Mouse (Mus musculus) stomach, embryonic 15.5 days (tissue): ENCODE results near the gene Tfb2m. TPM values are rescaled to one million over a fixed set of nuclear protein-coding genes. Genes with fewer than 3 reads are reported as not detected.

Experiments used
- ATAC-seq: fragments of 200-750 bp; cut with Nextera tagmentation; 2 replicates; pipeline ENCODE4 v1.8.0; 2017; ENCODE audit warnings: low read depth, moderate number of reproducible peaks, moderate TSS enrichment; ENCODE audit not compliant: insufficient read depth, low FRiP score
- H3K27ac ChIP-seq: fragments of 300-500 bp; sonication (generic); 2 replicates; pipeline ENCODE4 v1.5.1; 2015; ENCODE audit warnings: mild to moderate bottlenecking, inconsistent platforms
- H3K27me3 ChIP-seq: fragments of 300-500 bp; sonication (generic); replicated peaks from 2 replicates; pipeline ENCODE4 v1.6.1; 2015; ENCODE audit warnings: inconsistent platforms
- H3K36me3 ChIP-seq: fragments of 300-500 bp; sonication (generic); 2 replicates; pipeline ENCODE4 v1.6.1; 2015; ENCODE audit warnings: inconsistent platforms
- H3K4me1 ChIP-seq: fragments of 300-500 bp; sonication (generic); 2 replicates; pipeline ENCODE4 v1.6.1; 2015; ENCODE audit warnings: inconsistent platforms
- H3K4me2 ChIP-seq: fragments of 300-500 bp; sonication (generic); 2 replicates; pipeline ENCODE4 v1.6.1; 2015; ENCODE audit warnings: mild to moderate bottlenecking, inconsistent platforms
- H3K4me3 ChIP-seq: fragments of 300-500 bp; sonication (generic); replicated peaks from 2 replicates; pipeline ENCODE4 v1.5.1; 2015; ENCODE audit warnings: inconsistent platforms
- H3K9ac ChIP-seq: fragments of 300-500 bp; sonication (generic); 2 replicates; pipeline ENCODE4 v1.6.1; 2015; ENCODE audit warnings: inconsistent platforms
- H3K9me3 ChIP-seq: fragments of 300-500 bp; sonication (generic); 2 replicates; pipeline ENCODE4 v1.6.1; 2016; ENCODE audit warnings: inconsistent platforms
- WGBS: fragments of 180-500 bp; shearing (Covaris S2); methylation state at CpG from one replicate; pipeline ENCODE4 v1.1.7; 2015; 5-methylcytosine and 5-hydroxymethylcytosine counted together
- polyA plus RNA-seq: library from polyadenylated mRNA; unstranded; fragments of >200 nt; fragmentation: Nextera tagmentation; extraction: Ambion mirVana; gene quantifications from 2 replicates; pipeline ENCODE4 v1.2.1, GENCODE M21; 2015

The Tfb2m gene
- polyA plus RNA-seq, 1 experiment from 2014 or later: 26.8 TPM

GRCm38 (mm10) chr1:179578625-179579024 is 32.6 kb upstream of the Tfb2m start:
- Histone ChIP-seq H3K27me3 (no peaks in the 10 kb centered on the region), H3K27ac (peak overlapping the region; percentile 38; the same call in 1 of the 2 replicates), H3K9ac (no peak overlapping the region), H3K4me3 (no peak overlapping the region), H3K36me3 (no peaks in the 10 kb centered on the region; the same call in 1 of the 2 replicates), H3K4me2 (no peak overlapping the region), H3K9me3 (no peaks in the 10 kb centered on the region), H3K4me1 (0 out of 2 replicates have a peak, but pooled peaks cover 6% of the 10 kb centered on the region)
- WGBS: 47% methylated on average over 6 of the region's 6 CpGs
- ATAC-seq: no peak; the same call in 1 of the 2 replicates

- ATAC-seq: no peak
- H3K27me3 ChIP-seq: no peaks in the 10 kb centered on the region
- H3K4me3 ChIP-seq: no peak overlapping the region
- H3K4me2 ChIP-seq: no peak overlapping the region
- H3K27ac ChIP-seq: peak overlapping the region; percentile 44; the same call in 1 of the 2 replicates
- no peak overlapping the region for H3K9ac ChIP-seq
- H3K9me3 ChIP-seq: no peaks in the 10 kb centered on the region
- H3K36me3 ChIP-seq: no peaks in the 10 kb centered on the region
- WGBS: 52% methylated on average over 6 of the region's 6 CpGs
- peaks cover 14% of the 10 kb centered on the region; the same call in 1 of the 2 replicates for H3K4me1 ChIP-seq
Measured at GRCm38 (mm10) chr1:179573650-179574206, 27.7 kb upstream of the Tfb2m start.

GRCm38 (mm10) chr1:179571686-179572085 is 25.6 kb upstream of the Tfb2m start:
- WGBS: 81% methylated on average over 4 of the region's 4 CpGs
- H3K36me3 ChIP-seq: no peaks in the 10 kb centered on the region

GRCm38 (mm10) chr1:179570482-179570881 is 24.4 kb upstream of the Tfb2m start:
- Histone ChIP-seq H3K27me3 (no peaks in the 10 kb centered on the region), H3K9me3 (no peaks in the 10 kb centered on the region), H3K4me2 (no peak overlapping the region), H3K9ac (no peak overlapping the region), H3K27ac (no peak overlapping the region), H3K36me3 (no peaks in the 10 kb centered on the region), H3K4me1 (peaks cover 19% of the 10 kb centered on the region; the same call in 1 of the 2 replicates), H3K4me3 (no peak overlapping the region)
- no peak for ATAC-seq
- WGBS: 71% methylated on average over 1 of the region's 1 CpGs

More at GRCm38 (mm10) chr1:179571686-179572085, 25.6 kb upstream of the Tfb2m start:
- H3K9ac ChIP-seq: no peak overlapping the region
- H3K27ac ChIP-seq: no peak overlapping the region
- H3K4me1 ChIP-seq: peaks cover 19% of the 10 kb centered on the region; the same call in 1 of the 2 replicates
- no peak overlapping the region for H3K4me2 ChIP-seq
- no peak overlapping the region for H3K4me3 ChIP-seq
- no peaks in the 10 kb centered on the region for H3K27me3 ChIP-seq
- ATAC-seq: no peak
- H3K9me3 ChIP-seq: no peaks in the 10 kb centered on the region

- Histone ChIP-seq H3K4me2 (no peak overlapping the region), H3K9me3 (no peaks in the 10 kb centered on the region), H3K4me3 (no peak overlapping the region), H3K27me3 (no peaks in the 10 kb centered on the region), H3K9ac (no peak overlapping the region), H3K27ac (0 out of 2 replicates have a peak overlapping the region, but pooled peaks have one; percentile 4), H3K36me3 (no peaks in the 10 kb centered on the region), H3K4me1 (peaks cover 15% of the 10 kb centered on the region; the same call in 1 of the 2 replicates)
- WGBS: 40% methylated on average over 4 of the region's 4 CpGs
- ATAC-seq: peak; percentile 31; the same call in 1 of the 2 replicates
Measured at GRCm38 (mm10) chr1:179568690-179569398, 22.8 kb upstream of the Tfb2m start.

GRCm38 (mm10) chr1:179567558-179567957 is 21.5 kb upstream of the Tfb2m start:
- ATAC-seq: no peak
- no peaks in the 10 kb centered on the region for H3K9me3 ChIP-seq
- H3K4me2 ChIP-seq: no peak overlapping the region
- no peaks in the 10 kb centered on the region for H3K27me3 ChIP-seq
- H3K9ac ChIP-seq: no peak overlapping the region
- H3K36me3 ChIP-seq: no peaks in the 10 kb centered on the region
- H3K27ac ChIP-seq: no peak overlapping the region
- H3K4me1 ChIP-seq: peaks cover 13% of the 10 kb centered on the region; the same call in 1 of the 2 replicates
- no peak overlapping the region for H3K4me3 ChIP-seq
- WGBS: 74% methylated on average over 7 of the region's 7 CpGs

GRCm38 (mm10) chr1:179563926-179564325 is 17.9 kb upstream of the Tfb2m start:
- H3K27me3 ChIP-seq: no peaks in the 10 kb centered on the region
- no peak overlapping the region for H3K9ac ChIP-seq
- H3K4me1 ChIP-seq: 0 out of 2 replicates have a peak, but pooled peaks cover 7% of the 10 kb centered on the region
- no peak overlapping the region for H3K27ac ChIP-seq
- H3K4me2 ChIP-seq: no peak overlapping the region
- no peak overlapping the region for H3K4me3 ChIP-seq
- H3K36me3 ChIP-seq: no peaks in the 10 kb centered on the region
- WGBS: 73% methylated on average over 5 of the region's 5 CpGs
- H3K9me3 ChIP-seq: no peaks in the 10 kb centered on the region
- no peak for ATAC-seq

GRCm38 (mm10) chr1:179563211-179563610 is 17.1 kb upstream of the Tfb2m start:
- H3K36me3 ChIP-seq: no peaks in the 10 kb centered on the region
- 81% methylated on average over 4 of the region's 4 CpGs for WGBS
- no peak overlapping the region for H3K27ac ChIP-seq
- ATAC-seq: no peak
- H3K4me1 ChIP-seq: 0 out of 2 replicates have a peak, but pooled peaks cover 4% of the 10 kb centered on the region
- no peaks in the 10 kb centered on the region for H3K27me3 ChIP-seq
- H3K4me3 ChIP-seq: no peak overlapping the region
- H3K9me3 ChIP-seq: no peaks in the 10 kb centered on the region
- H3K4me2 ChIP-seq: no peak overlapping the region
- H3K9ac ChIP-seq: no peak overlapping the region

GRCm38 (mm10) chr1:179560845-179561430 is 14.9 kb upstream of the Tfb2m start:
- 90% methylated on average over 6 of the region's 6 CpGs for WGBS
- Histone ChIP-seq H3K4me3 (no peak overlapping the region), H3K9ac (no peak overlapping the region), H3K9me3 (no peaks in the 10 kb centered on the region), H3K4me1 (no peaks in the 10 kb centered on the region), H3K27ac (no peak overlapping the region), H3K36me3 (no peaks in the 10 kb centered on the region), H3K27me3 (no peaks in the 10 kb centered on the region), H3K4me2 (no peak overlapping the region)
- no peak for ATAC-seq

GRCm38 (mm10) chr1:179559446-179560194 is 13.6 kb upstream of the Tfb2m start:
- Histone ChIP-seq H3K9me3 (no peaks in the 10 kb centered on the region), H3K4me3 (no peak overlapping the region), H3K9ac (no peak overlapping the region), H3K4me2 (no peak overlapping the region), H3K4me1 (no peaks in the 10 kb centered on the region), H3K36me3 (no peaks in the 10 kb centered on the region), H3K27ac (0 out of 2 replicates have a peak overlapping the region, but pooled peaks have one; percentile 4), H3K27me3 (no peaks in the 10 kb centered on the region)
- no peak for ATAC-seq
- 62% methylated on average over 11 of the region's 11 CpGs for WGBS

GRCm38 (mm10) chr1:179556921-179557320 is 10.9 kb upstream of the Tfb2m start:
- no peak overlapping the region for H3K4me3 ChIP-seq
- 0 out of 2 replicates have a peak, but pooled peaks cover 3% of the 10 kb centered on the region for H3K4me1 ChIP-seq
- H3K27ac ChIP-seq: no peak overlapping the region
- H3K9ac ChIP-seq: no peak overlapping the region
- no peaks in the 10 kb centered on the region for H3K9me3 ChIP-seq
- no peaks in the 10 kb centered on the region for H3K36me3 ChIP-seq
- ATAC-seq: no peak
- no peak overlapping the region for H3K4me2 ChIP-seq
- no peaks in the 10 kb centered on the region for H3K27me3 ChIP-seq
- 90% methylated on average over 3 of the region's 3 CpGs for WGBS
